Mouse (Mus musculus) heart, adult 2 months (tissue): ENCODE measurements at regions not wholly inside any gene's neighbourhood (a gene's known extent, or its start where the extent isn't known, plus 50 kb on each side); places are given as distances from the start of the nearest gene placed in this dataset.

Experiments
- DNase-seq, 2 experiments: peaks; one replicate each; pipeline ENCODE4 v3.0.0; 2021
- H3K27ac ChIP-seq: fragments of 200-600 bp; 2 replicates; pipeline ENCODE4 v1.8.1; 2022
- H3K27me3 ChIP-seq: fragments of 200-500 bp; 2 replicates; pipeline ENCODE4 v1.6.1; 2012; ENCODE audit warnings: mild to moderate bottlenecking, low read length, inconsistent platforms, mixed read lengths; ENCODE audit not compliant: control insufficient read depth, insufficient read depth
- H3K36me3 ChIP-seq: fragments of 200-500 bp; 2 replicates; pipeline ENCODE4 v1.6.1; 2012; ENCODE audit warnings: low read length, inconsistent platforms; ENCODE audit not compliant: control insufficient read depth, insufficient read depth
- H3K4me1 ChIP-seq: fragments of 200-500 bp; 2 replicates; pipeline ENCODE4 v1.6.1; 2011; ENCODE audit warnings: low read length; ENCODE audit not compliant: control insufficient read depth, insufficient read depth
- H3K4me3 ChIP-seq: fragments of 200-600 bp; 2 replicates; pipeline ENCODE4 v1.8.1; 2022
- H3K79me2 ChIP-seq: fragments of 200-500 bp; replicated peaks from 2 replicates; pipeline ENCODE4 v1.6.1; 2012; ENCODE audit warnings: mild to moderate bottlenecking, inconsistent platforms, low read length, moderate library complexity, mixed read lengths; ENCODE audit not compliant: control insufficient read depth, insufficient read depth
- H3K9ac ChIP-seq: fragments of 200-500 bp; 2 replicates; pipeline ENCODE4 v1.6.1; 2012; ENCODE audit warnings: low read depth, mild to moderate bottlenecking, control low read depth, inconsistent platforms, low read length, mixed read lengths
- CTCF ChIP-seq: fragments of 200-600 bp; IDR thresholded peaks from 2 replicates; pipeline ENCODE4 v1.8.1; 2022; ENCODE audit warnings: antibody characterized with exemption, mild to moderate bottlenecking, moderate library complexity
- EP300 ChIP-seq: fragments of 200-500 bp; IDR thresholded peaks from 2 replicates; pipeline ENCODE4 v1.6.1; 2011; ENCODE audit warnings: low read depth, low read length, control low read depth; ENCODE audit not compliant: insufficient read depth
- POLR2A ChIP-seq: fragments of 200-500 bp; IDR thresholded peaks from 2 replicates; pipeline ENCODE4 v1.6.1; 2011; ENCODE audit warnings: mild to moderate bottlenecking, low read depth, low read length, control low read depth; ENCODE audit not compliant: insufficient read depth
- WGBS: fragments of 180-500 bp; shearing (Covaris S2); methylation state at CpG from one replicate; pipeline ENCODE4 v1.1.7; 2018; 5-methylcytosine and 5-hydroxymethylcytosine counted together
- intact Hi-C: fragments of 180-260 bp; cut with DNase I; formaldehyde crosslinking; loops from one replicate; pipeline ENCODE4 v1.15.1; 2025

DNA sequence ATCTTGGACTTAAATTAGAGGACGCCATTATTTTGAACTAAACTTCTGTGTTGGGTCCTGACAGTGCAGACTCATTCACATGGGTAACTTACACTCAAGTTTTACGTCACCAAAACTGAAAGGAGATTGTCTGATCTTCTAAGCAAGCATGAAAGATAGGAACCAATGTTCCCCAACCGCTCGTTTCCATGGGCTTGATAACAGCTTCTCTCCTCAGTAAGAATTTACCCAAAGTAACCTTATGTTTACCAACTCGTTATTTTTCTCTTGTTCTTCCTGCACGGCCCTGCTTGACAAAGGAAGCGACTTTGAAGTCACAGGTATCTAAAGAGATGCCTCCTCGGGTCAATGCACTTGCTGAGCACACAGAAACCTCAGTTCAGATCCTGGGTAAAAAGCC is 245.6 kb downstream of the Rplp1 start:
- Histone ChIP-seq H3K4me3 (no peak overlapping the region), H3K27me3 (no peaks in the 10 kb centered on the region), H3K27ac (no peak overlapping the region), H3K36me3 (no peaks in the 10 kb centered on the region), H3K79me2 (no peaks in the 10 kb centered on the region), H3K9ac (no peak overlapping the region), H3K4me1 (peaks cover 2% of the 10 kb centered on the region)
- DNase-seq = no peak
- intact Hi-C loops = no loop called here
- TF ChIP-seq POLR2A (no peak), CTCF (no peak), EP300 (no peak)
- 84% methylated on average over 8 of the region's 8 CpGs for WGBS

GRCm38 (mm10) chr9:61668157-61668697 is 246.1 kb downstream of the Rplp1 start:
- WGBS = 76% methylated on average over 1 of the region's 1 CpGs
- no peak overlapping the region for H3K9ac ChIP-seq
- no peaks in the 10 kb centered on the region for H3K27me3 ChIP-seq
- no peak for DNase-seq
- no peak overlapping the region for H3K27ac ChIP-seq
- H3K79me2 ChIP-seq = no peaks in the 10 kb centered on the region
- no peaks in the 10 kb centered on the region for H3K36me3 ChIP-seq
- TF ChIP-seq EP300 = no peak
- no peak for TF ChIP-seq CTCF
- no peak for TF ChIP-seq POLR2A
- intact Hi-C loops = no loop called here
- peaks cover 2% of the 10 kb centered on the region for H3K4me1 ChIP-seq
- no peak overlapping the region for H3K4me3 ChIP-seq

DNA sequence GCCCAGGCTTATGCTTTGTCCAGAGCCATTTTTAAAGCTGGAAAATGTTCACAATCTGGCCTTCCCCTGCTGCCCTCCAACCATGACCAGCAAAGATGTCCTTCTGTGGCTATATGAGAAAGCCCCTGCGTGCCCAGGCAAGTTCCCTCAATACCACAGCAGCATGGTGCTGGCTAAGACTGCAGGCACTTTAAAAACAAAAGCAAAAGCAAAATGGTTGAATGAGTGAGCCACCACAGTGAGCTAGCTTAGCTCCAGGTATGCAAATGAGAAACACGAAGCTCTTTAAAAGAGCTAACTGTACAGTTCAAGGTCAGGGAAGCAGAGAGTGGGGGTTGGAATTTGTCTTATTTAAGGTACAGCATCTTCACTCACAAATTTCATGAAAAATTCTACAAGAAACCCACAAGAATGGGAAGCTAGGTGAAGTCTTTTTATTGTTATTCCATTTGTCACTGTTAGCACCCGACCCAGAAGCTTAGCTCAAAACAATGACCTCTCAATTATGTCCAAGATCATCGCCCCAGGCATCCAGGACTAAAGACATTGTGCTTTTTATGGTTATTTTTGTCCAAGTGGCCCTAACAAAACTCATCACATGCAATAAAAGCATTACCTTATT is 246.8 kb downstream of the Rplp1 start:
- TF ChIP-seq POLR2A = no peak
- no peak for TF ChIP-seq EP300
- TF ChIP-seq CTCF = no peak
- 87% methylated on average over 4 of the region's 4 CpGs for WGBS

GRCm38 (mm10) chr9:61666761-61667332 is 247.5 kb downstream of the Rplp1 start:
- no peak for TF ChIP-seq POLR2A
- TF ChIP-seq CTCF = no peak
- TF ChIP-seq EP300 = no peak
- Histone ChIP-seq H3K9ac (no peak overlapping the region), H3K27me3 (no peaks in the 10 kb centered on the region), H3K27ac (no peak overlapping the region), H3K4me1 (peaks cover 2% of the 10 kb centered on the region), H3K79me2 (no peaks in the 10 kb centered on the region), H3K4me3 (no peak overlapping the region), H3K36me3 (no peaks in the 10 kb centered on the region)
- WGBS = 96% methylated on average over 3 of the region's 3 CpGs
- intact Hi-C loops = no loop called here
- DNase-seq = no peak

More for the DNA sequence above, 246.8 kb downstream of the Rplp1 start:
- intact Hi-C loops = no loop called here
- no peaks in the 10 kb centered on the region for H3K36me3 ChIP-seq
- H3K79me2 ChIP-seq = no peaks in the 10 kb centered on the region
- no peak for DNase-seq
- H3K4me3 ChIP-seq = no peak overlapping the region
- no peaks in the 10 kb centered on the region for H3K27me3 ChIP-seq
- no peak overlapping the region for H3K9ac ChIP-seq
- H3K27ac ChIP-seq = no peak overlapping the region
- peaks cover 2% of the 10 kb centered on the region for H3K4me1 ChIP-seq

DNA sequence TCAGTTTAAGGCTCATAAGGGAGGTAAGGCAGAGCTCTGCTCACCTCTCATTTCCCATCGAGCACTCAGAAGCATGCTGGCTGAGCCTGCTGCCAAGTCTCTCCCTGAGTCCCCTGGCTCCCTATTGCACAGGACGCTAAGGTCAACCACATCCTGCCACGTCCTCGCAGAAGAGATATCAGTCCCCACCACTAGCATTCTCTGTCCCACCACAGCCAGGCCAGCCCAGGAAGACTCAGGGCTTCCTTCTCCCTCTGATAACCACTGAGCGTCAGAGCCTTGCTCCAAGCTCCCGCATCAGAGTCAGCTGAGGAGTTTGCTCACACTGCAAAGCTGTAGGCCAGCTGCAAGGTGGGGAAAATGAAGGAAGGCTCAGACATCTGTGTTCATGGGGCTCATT is 248.2 kb downstream of the Rplp1 start:
- Histone ChIP-seq H3K9ac (no peak overlapping the region), H3K4me3 (no peak overlapping the region), H3K36me3 (no peaks in the 10 kb centered on the region), H3K27ac (no peak overlapping the region), H3K27me3 (no peaks in the 10 kb centered on the region), H3K79me2 (no peaks in the 10 kb centered on the region), H3K4me1 (peaks cover 2% of the 10 kb centered on the region)
- peak in 1 of 2 experiments; percentile 31 for DNase-seq
- intact Hi-C loops = no loop called here
- 15% methylated on average over 6 of the region's 6 CpGs for WGBS
- TF ChIP-seq CTCF = no peak
- no peak for TF ChIP-seq POLR2A
- TF ChIP-seq EP300 = no peak

DNA sequence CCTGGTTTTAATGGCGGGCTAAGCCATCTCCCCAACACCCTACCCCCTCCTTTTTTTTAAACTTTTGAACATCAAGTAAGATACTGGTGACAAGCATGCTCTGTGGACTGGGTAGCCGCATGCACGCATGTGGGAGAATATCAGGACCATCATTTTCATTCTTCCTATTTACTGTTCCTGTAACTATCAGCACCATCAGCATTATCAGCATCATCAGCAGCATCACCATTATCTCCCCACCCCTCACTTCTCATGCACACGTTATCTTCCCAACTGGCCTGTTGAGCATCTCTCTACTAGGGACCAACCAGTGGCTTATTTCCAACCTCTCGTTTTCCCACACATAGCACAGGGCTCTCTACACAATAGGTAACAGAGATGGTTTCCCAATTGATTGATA is 249.1 kb downstream of the Rplp1 start:
- Histone ChIP-seq H3K27me3 (no peaks in the 10 kb centered on the region), H3K9ac (no peak overlapping the region), H3K27ac (no peak overlapping the region), H3K4me3 (no peak overlapping the region), H3K4me1 (peaks cover 2% of the 10 kb centered on the region), H3K79me2 (no peaks in the 10 kb centered on the region), H3K36me3 (no peaks in the 10 kb centered on the region)
- no peak for DNase-seq
- TF ChIP-seq POLR2A (no peak), CTCF (no peak), EP300 (no peak)
- WGBS = 89% methylated on average over 5 of the region's 5 CpGs
- intact Hi-C loops = no loop called here
